Mouse (Mus musculus): ENCODE results near the gene Map4k5.

Gene Map4k5

DNA sequence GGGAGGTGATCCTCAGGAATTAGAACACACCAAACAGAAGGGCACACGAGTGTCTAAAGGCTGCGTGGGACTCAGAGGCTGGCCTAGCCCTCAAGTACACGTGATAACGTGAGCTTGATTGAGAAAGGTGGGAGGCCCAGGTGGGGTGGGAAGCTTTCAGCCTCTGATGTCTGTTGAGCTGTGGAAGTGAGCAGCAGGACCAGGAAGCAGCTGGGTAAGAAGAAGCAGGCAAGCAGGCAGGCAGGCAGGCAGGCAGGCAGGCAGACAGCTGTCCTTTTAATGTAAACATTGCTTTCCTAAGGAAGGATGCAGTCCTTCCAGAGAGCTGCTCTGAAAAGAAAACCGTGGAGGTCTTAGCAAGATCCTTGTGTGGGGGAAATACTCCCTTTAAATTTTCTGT lies 2.5 kb downstream of the Map4k5 start:
- in situ Hi-C loops (cut with MboI; ENCODE audit: unreplicated experiment in 2 of 2), result loop anchor here (25.0 kb wide), 1 partner anchor 528 kb away; the partner anchor contains the start of genes Arf6 (in 2 of the 2), Gm9887 (in 2 of the 2) and Nemf (in 2 of the 2)

DNA sequence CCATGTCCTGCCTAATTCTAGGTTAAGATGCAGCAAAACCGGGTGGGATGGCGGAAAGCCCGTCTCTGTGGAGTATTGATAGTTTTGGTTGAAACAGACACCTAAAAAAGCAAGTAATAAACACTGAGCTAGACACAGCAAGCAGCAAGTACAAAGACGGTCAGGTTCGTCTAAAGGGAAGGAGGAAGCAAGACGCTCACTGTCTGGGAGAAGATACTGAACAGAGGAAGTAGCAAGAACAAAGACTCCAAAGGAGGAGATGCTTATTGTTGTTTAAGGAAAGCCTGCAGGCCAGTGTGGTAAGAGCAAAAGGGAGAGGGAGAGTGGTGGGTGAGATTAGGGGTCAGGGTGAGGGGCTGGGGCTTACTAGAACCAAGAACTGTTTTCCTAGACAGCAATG lies 2.9 kb downstream of the Map4k5 start:
- in situ Hi-C loops (cut with MboI; ENCODE audit: unreplicated experiment in 2 of 2), result loop anchor here (25.0 kb wide), 1 partner anchor 528 kb away; the partner anchor contains the start of genes Arf6 (in 2 of the 2), Gm9887 (in 2 of the 2) and Nemf (in 2 of the 2)

- in situ Hi-C loops (cut with MboI; ENCODE audit: unreplicated experiment in 2 of 2), result loop anchor here (25.0 kb wide), 1 partner anchor 526 kb away; the partner anchor contains the start of genes Arf6 (in 2 of the 2), Gm9887 (in 2 of the 2) and Nemf (in 2 of the 2)
These were observed 4.7 kb downstream of the Map4k5 start for GRCm38 (mm10) chr12:69888345-69888744.

DNA sequence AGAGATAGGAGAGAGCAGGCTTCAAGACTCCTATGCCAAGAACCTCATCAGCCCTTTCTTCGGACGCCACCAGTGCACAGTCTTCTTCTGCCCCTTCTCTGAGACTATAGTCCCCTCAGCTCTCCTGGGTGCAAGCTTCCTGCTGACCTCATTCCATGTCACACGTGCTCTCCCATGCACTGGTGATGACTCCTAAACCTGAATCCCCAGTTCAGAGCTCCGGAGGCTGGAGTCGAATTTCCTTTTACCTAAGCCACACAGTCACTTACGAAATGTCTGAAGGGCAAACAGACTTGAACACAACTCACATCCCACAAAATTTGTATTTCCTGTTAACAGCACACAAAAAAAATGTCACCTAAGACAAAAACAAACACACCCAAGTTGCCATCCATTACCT lies 5.2 kb downstream of the Map4k5 start:
- in situ Hi-C loops (cut with MboI; ENCODE audit: unreplicated experiment in 2 of 2), result loop anchor here (25.0 kb wide), 1 partner anchor 525 kb away; the partner anchor contains the start of genes Arf6 (in 2 of the 2), Gm9887 (in 2 of the 2) and Nemf (in 2 of the 2)

DNA sequence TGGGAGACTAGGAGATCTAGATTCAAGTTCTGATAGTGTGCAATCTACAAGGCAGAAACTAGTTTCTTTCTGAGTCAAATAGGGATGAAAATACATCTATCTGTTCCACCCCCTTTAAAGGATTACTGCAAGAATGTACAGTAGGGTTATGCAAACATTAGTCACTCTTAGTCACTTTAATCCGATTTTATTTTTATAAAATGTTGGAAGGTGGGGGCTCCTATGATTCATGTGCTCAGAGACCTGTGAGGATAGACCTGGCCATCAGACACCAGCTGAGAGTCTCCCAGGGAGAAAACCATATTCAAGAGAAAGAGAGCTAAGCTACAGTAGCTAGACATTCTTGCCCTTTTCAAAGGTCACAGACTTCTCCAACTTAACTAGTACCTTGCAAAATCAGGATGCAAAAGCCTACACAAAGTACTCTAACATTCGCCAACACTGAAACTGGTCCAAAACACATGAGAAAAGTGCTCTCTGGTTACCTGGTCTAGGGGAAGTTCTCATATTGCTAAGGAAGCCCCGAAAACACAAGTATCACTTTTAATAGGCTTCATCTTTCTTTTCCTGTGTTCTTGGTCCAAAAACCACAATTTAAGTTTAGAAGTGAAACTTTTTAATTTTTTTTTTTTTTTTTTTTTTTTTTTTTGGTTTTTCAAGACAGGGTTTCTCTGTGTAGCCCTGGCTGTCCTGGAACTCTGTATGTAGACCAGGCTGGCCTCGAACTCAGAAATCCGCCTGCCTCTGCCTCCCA lies 7.7 kb downstream of the Map4k5 start:
- in situ Hi-C loops (cut with MboI; ENCODE audit: unreplicated experiment in 2 of 2), result loop anchor here (25.0 kb wide), 1 partner anchor 523 kb away; the partner anchor contains the start of genes Arf6 (in 2 of the 2), Gm9887 (in 2 of the 2) and Nemf (in 2 of the 2)

DNA sequence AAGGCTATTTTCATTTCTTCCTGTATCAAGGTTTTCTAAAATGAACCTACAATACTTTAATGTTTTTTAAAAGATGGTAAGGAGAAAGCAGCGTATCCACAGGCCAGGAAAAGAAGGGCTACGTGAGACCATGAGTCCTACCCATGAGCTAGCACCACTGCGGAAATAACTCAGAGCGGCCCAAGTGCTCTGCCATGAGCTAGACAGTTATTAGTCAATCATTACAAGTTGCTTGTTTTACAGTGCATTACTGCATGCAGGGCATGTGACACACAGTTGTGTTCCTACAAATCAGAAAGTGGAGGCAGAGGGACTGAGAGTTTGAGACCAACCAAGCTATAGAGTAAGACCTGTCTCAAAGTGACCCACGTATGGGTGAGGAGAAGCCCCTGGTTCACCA lies 8.9 kb downstream of the Map4k5 start:
- in situ Hi-C loops (cut with MboI; ENCODE audit: unreplicated experiment in 2 of 2), result loop anchor here (25.0 kb wide), 1 partner anchor 522 kb away; the partner anchor contains the start of genes Arf6 (in 2 of the 2), Gm9887 (in 2 of the 2) and Nemf (in 2 of the 2)

DNA sequence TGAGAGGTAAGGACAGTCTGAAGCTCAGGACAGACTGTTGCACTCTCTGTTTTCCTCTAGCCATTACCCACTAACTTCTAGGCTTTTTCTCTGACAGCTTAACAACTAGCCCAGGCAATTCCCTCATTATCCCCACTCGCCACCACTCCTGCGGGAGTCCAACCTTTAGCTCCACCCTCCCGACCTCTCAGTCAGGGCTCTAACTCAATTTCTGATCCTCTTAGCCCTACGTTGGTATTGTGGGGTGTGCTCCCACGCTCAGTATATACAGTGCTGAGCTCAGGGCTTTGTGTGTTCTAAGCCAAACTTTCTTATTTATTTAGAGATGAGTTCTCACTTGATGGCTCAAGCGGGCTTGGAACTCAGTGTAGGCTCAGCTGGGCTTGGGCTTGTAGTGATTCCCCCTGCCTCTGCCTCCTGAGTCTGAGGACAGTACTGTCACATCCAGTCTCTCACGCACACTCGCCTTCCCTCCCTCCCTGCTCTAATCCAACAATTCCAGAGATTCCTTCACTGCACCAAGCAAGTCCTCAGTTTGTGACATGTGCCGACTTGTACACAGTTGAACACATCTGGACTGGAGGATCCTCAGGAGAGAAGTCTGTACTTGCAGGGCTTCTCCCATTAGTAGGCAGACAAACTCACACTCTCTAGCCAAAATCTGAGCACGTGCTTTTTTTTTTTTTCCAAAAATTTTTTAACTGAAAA lies 11.6 kb downstream of the Map4k5 start:
- in situ Hi-C loops (cut with MboI; ENCODE audit: unreplicated experiment in 2 of 2), result loop anchor here (25.0 kb wide), 1 partner anchor 519 kb away; the partner anchor contains the start of genes Arf6 (in 2 of the 2), Gm9887 (in 2 of the 2) and Nemf (in 2 of the 2)

GRCm38 (mm10) chr12:69879739-69880138 lies 13.3 kb downstream of the Map4k5 start:
- in situ Hi-C loops (cut with MboI; ENCODE audit: unreplicated experiment in 2 of 2), result loop anchor here (25.0 kb wide), 1 partner anchor 517 kb away; the partner anchor contains the start of genes Arf6 (in 2 of the 2), Gm9887 (in 2 of the 2) and Nemf (in 2 of the 2)

DNA sequence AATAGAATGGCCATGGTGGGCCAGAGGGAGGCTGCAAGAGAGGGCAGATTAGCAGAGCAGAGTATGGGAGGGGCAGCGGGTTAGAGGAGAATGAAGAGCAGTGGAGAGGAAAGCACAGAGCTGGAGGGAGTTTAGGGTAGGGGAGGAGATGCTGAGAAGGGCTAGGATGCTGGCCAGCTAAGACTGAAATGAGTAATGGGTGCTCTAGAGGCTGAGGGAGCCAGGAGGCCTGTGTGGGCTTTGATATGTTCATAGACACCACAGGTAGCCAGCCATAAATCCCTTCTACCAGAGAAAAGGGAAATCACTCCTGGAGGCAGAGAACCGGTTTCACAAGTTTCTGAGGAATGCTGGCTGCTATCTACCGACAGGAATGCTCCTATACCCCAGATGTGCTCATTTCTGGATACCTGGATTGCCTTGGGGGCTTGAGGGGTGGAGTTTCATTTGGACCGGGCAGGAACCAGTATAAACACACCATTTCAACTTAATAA lies 13.8 kb downstream of the Map4k5 start:
- in situ Hi-C loops (cut with MboI; ENCODE audit: unreplicated experiment in 2 of 2), result loop anchor here (25.0 kb wide), 1 partner anchor 517 kb away; the partner anchor contains the start of genes Arf6 (in 2 of the 2), Gm9887 (in 2 of the 2) and Nemf (in 2 of the 2)

- in situ Hi-C loops (cut with MboI; ENCODE audit: unreplicated experiment in 2 of 2), result loop anchor here (25.0 kb wide), 1 partner anchor 516 kb away; the partner anchor contains the start of genes Arf6 (in 2 of the 2), Gm9887 (in 2 of the 2) and Nemf (in 2 of the 2)
These were observed 15.1 kb downstream of the Map4k5 start for GRCm38 (mm10) chr12:69877842-69878363.

DNA sequence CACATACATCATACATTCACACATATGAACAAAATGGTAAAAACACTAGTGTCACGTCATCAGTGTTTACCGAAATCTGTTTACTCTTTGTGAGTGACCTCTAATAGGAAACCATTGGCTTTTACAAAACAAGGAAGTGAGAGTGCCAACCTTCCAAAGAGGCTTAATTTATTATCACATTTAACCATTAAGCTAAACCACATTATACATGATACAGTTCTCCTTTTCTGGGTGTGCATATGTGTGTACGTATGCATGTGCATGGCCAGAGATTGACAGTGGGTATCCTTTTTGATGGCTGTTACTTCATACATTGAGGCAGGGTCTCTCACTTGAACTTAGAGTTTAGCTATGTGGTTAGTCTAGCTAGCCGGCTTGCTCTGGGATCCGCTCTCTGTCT lies 21.4 kb downstream of the Map4k5 start:
- in situ Hi-C loops (cut with MboI; ENCODE audit: unreplicated experiment in 2 of 2), result no loop called here

DNA sequence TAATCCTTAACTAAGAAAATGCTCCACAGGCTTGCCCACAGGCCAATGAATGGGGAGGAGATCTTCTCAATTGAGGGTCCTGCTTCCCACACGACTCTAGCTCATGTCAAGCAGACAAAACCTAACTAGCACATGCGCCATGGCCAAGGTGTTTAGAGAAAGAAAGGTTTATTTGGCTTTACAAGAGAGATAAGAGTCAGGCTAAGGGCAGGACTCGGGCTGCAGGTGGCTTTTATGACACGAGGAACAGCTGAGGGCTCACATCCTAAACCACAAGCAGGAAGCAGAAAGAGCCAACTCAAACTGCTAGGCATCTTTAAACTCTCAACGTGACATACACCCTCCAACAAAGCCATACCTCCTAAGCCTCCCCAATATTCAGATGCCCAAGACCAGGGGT lies 25.7 kb downstream of the Map4k5 start:
- in situ Hi-C loops (cut with MboI; ENCODE audit: unreplicated experiment in 2 of 2), result no loop called here

DNA sequence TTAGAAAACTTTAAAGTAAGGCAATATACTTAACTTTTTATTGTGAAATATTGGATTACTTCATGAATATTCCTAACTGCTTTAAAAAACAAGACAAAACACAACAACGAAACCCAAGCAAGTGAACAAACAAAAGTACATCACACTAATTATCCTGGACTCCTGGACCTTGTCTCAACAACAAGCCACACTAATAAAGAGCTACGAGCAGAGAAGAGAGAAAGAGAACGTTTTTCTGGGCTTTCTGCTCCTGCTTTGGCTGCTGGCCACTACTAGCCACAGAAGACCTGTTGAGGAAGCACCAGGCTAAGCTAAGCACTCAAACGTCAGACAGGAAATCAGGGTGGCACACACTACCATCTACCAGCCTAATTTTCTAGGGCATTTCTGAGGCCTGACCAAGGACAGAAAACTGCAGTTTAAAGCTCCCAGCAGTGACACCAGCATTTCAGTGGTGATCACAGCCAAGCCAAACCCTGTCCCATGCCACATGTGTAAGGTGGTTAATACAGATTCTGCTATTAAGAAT lies 28.8 kb downstream of the Map4k5 start:
- in situ Hi-C loops (cut with MboI; ENCODE audit: unreplicated experiment in 2 of 2), result no loop called here

GRCm38 (mm10) chr12:69863505-69863904 lies 29.5 kb downstream of the Map4k5 start:
- in situ Hi-C loops (cut with MboI; ENCODE audit: unreplicated experiment in 2 of 2), result no loop called here

DNA sequence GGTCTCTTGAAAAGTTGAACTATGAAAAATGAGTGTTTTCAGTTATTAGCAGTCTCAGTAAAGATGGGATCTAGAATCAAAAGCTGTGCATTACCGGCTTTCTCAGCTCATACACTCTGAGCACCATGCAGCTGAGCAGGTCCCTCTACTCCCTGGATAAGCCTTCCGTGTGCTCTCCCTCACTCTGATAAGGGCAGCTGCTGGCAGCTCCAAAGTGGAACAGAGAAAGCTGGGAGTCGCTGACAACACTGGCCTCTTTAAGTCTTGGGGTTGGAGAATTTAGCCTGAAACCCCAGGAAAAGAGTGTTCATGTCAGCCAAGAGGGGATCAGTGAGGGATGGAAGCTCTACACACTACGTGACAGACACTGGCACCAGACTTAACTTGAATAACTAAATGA lies 34.2 kb downstream of the Map4k5 start:
- in situ Hi-C loops (cut with MboI; ENCODE audit: unreplicated experiment in 2 of 2), result no loop called here

- in situ Hi-C loops (cut with MboI; ENCODE audit: unreplicated experiment in 2 of 2), result no loop called here
These were observed 35.4 kb downstream of the Map4k5 start for GRCm38 (mm10) chr12:69857597-69857996.

GRCm38 (mm10) chr12:69856398-69856797 lies 36.6 kb downstream of the Map4k5 start:
- in situ Hi-C loops (cut with MboI; ENCODE audit: unreplicated experiment in 2 of 2), result no loop called here

- in situ Hi-C loops (cut with MboI; ENCODE audit: unreplicated experiment in 2 of 2), result no loop called here
These were observed 37.2 kb downstream of the Map4k5 start for GRCm38 (mm10) chr12:69855641-69856300.

GRCm38 (mm10) chr12:69853942-69854341 lies 39.1 kb downstream of the Map4k5 start:
- in situ Hi-C loops (cut with MboI; ENCODE audit: unreplicated experiment in 2 of 2), result no loop called here

Data from v-Abl transformed pro-B cells (cell line).